Mouse (Mus musculus): Measurements from ENCODE around the gene Olfr461.
"Not testable (repeated sequence)": the region's sequence is repeated elsewhere in the genome, so short reads cannot be mapped to it uniquely, and the experiment has no call there.

Gene Olfr461

DNA sequence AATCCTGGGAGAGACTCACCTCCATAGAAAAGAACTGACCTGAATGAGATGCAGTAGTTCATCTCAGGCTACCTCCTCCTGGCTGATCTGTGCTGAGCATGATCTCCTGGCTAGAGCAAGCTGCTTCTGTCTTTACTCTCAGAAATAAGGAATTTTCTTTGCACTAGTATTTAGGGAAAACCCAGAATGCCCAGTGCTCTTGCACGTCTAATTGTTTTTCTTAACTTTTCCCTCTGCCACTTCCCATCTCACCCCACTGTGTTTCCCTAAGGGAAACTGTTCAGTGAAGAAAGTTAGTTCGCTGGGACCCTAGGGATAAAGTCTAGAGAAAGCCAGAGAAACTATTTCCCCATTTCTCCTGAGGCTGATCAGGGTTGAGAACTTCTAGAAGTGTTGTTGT is at the start of gene Olfr461:
Gene Olfr461, minus strand, starts transcription at position 101 of the 400 bp plus-strand sequence.
- no peak for DNase-seq (ENCODE audit: low spot score in 2 of 2)

DNA sequence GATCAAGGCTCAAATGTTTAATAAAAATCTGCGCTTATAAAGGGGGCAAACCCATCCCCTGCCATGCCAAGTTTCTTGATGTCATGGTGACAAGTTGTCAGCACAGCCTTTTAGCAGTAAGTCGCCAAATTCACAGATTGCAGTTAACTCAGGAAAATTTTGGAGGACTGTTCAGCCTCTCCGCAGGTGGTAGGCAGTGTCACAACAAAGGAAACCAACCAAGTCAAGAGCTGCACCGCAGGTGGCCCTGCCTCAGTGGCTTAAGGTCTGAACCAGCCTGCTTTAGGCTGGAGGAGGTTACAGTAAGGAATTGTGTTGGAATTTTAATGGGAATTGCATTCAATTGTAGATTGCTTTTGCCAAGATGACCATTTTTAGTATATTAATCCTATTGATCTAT is 43.7 kb upstream of the Olfr461 start:
- DNase-seq (ENCODE audit: low spot score in 2 of 2) = not testable (repeated sequence)

- DNase-seq (ENCODE audit: low spot score in 2 of 2) = no peak
Observed at GRCm38 (mm10) chr6:40594804-40595550, 40.1 kb upstream of the Olfr461 start.

DNA sequence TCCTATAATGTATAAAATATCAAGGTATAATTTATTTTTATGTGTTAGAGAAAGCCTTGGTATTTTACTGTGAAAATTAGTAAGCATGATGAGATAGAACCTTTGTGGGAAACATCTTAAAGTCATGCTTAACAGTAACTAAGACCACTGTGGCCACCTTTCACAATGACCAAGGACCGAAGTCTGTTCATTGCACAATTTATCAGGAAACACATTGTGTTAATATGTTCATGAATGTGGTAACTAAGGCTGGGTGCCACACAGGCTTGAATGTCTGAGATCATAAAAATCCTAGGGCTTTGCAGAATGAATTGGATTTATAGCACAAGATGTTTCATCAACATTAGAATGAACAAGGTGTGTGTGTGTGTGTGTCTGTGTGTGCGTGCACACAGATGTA is 33.5 kb upstream of the Olfr461 start:
- no peak for DNase-seq (ENCODE audit: low spot score in 2 of 2)

GRCm38 (mm10) chr6:40585645-40586044 is 30.8 kb upstream of the Olfr461 start, which contains the start of gene Clec5a:
Gene Clec5a (minus strand): TSS chr6:40585821.
- no peak for DNase-seq (ENCODE audit: low spot score in 2 of 2)

DNA sequence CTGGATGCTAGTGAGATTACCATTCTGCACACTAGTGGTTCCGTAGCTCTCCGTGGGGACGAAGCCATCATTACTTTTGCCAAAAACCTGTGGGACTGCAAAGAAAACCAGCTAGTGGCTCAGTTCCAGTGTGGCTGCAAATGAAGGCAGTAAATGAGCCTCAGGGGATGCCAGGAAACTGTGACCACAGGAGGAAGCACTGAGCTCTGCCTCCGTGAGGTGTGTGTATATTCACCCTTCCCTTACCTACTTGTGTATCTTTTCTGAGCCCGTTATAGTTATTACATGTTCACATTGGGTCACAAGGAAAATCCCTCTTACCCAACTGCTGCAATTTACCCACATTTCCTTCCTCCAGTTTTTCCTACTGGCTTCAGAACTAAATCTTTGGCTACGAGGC is 29.5 kb upstream of the Olfr461 start:
- no peak for DNase-seq (ENCODE audit: low spot score in 2 of 2)

DNA sequence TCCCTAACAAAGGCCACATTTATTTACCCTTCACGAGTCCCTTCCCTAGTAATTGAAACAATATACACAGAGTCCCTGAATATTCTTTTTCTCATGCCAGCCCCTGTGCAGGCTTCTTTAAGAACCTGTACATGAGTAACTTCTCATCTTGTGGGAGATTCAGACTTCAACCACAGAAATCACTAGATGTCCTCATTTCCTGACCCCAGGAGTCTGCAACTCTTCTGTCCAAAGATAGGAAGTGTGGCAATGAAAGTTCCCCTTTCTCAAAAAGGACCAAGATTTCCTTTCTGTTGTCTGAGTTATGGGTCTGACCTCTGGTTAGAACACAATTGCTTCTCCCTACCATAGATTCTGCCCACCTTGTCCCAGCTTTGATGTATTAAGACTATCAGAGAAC is 21.5 kb upstream of the Olfr461 start:
- DNase-seq (ENCODE audit: low spot score in 2 of 2) = no peak

DNA sequence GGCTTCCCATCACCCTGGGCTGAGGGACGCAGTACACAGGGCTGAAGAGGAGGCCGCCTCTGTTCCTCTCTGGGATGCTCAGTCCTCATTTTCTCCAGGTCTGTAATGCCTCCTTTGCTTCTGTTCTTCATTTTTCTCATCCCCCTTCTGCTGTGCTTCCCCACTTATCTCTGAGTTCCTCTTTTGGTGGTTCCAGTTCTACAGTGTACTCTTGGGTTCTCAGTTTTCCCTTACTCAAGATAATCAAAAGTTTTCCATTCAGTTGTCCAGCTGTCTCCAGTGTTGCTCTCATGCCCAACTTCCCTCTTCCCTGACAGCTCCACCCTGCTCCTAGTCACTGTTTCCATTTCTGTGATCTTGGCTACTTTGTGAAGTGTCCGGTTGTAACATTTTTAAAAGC is 18.8 kb upstream of the Olfr461 start:
- no peak for DNase-seq (ENCODE audit: low spot score in 2 of 2)

DNA sequence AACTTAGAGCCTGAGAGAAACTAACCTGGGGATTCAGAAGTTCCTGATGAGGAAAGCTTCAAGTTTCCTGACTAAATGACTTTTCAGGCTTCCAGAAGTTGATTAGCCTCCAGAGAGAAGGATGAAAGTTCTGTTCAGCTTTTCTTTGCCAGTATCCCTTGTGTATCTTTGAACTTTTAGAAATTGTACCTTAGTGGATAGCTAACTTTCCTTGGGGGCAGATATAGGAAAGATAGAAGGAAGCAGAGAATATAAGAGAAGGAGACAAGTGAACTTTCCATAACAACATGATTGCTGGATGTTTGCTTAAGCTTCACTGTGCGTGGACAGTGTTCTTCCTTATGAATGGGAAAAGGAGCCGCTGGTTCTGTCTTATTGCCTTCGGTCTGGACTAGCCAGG is 14.3 kb upstream of the Olfr461 start, which contains the start of gene Olfr460:
Gene Olfr460, plus strand, starts transcription at position 301 of the 400 bp plus-strand sequence.
- DNase-seq (ENCODE audit: low spot score in 2 of 2) = no peak

DNA sequence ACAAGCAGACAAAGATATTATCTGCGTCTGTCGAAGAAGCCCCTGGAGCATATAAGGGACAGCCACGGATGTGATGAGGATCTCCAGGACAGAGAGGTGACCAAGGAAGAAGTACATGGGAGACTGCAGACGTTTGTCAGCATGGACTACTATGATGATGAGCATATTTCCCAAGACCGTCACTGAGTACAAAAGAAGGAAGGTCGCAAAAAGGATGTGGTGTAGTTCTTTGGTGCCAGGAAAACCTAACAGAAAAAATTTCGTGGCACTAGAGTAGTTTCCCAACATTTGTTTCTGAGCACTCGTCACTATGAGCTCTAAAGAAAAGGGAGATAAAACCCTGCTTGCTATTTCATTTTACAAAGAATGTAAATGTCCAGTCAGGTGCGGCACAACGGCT is 10.2 kb downstream of the Olfr461 start:
- no peak for DNase-seq (ENCODE audit: low spot score in 2 of 2)

DNA sequence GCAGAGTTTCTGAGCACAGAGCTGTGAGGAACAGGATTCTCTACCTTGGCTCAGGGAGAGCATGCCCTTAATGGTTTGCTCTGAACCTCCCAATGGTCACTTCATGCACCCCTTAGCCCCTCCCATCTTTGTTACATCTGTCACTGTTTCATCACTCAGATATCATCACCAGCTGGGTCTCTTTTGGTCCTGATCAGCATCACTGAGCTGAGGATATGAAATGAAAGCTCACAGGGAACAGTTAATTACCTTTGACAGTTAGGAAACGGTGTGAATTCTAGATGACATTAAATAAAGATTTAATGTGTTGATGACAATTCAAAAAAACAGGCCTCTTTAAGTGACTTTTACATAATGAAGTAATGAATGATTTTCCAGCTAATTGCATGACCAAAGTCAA is 35.4 kb downstream of the Olfr461 start, which contains the start of gene Prss37:
Gene Prss37, minus strand, starts transcription at position 101 of the 400 bp plus-strand sequence.
- no peak for DNase-seq (ENCODE audit: low spot score in 2 of 2)

DNA sequence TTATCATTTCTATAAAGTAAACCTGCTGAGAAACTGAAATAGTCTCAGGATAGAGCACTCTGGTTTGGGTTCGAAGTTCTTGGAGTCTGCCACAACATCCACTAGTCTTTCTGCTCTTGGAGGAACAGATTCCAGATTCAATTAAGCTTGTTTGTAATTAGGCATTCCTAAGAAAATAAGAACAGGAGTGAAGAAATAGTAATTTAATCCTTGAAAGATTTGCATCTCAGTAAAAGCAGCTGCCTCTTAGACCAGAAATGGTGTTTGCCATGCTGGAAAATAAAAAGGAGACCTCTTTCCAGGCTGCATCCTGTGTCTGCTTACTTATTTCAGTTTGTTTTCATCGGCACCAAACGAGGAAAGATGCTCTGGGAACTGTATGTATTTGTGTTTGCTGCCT is 61.6 kb downstream of the Olfr461 start, which contains the start of gene Tas2r108:
Gene Tas2r108, plus strand, starts transcription at position 301 of the 400 bp plus-strand sequence.
- DNase-seq (ENCODE audit: low spot score in 2 of 2) = no peak
